Mouse (Mus musculus) kidney, postnatal 25 days (tissue): ENCODE data around the gene Ctrb1.

ENCODE experiments used
- DNase-seq, 2 experiments: peaks; one replicate each; pipeline ENCODE4 v3.0.0; 2021; ENCODE audit warnings: mixed read lengths in 2 of 2

Ctrb1 gene

DNA sequence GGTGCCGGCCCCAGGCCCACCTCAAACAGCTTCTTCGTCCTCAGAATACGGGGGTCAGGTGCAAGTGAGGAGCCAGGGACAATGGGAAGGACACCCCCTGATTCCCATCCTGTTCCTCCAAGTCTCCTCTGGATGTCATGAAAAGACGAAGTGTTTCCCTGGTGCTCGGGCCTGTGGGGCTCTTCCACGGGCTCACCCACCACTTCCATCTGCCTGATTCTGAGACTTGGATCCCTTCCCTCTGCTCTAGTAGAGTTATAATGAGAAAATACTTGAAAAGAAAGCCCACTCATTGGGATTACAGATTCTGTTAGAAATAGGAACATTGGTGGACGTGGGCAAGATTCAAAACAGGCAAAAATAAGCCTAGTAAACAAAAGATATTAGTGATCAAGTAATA is 12.0 kb downstream of the Ctrb1 start:
- no peak for DNase-seq

DNA sequence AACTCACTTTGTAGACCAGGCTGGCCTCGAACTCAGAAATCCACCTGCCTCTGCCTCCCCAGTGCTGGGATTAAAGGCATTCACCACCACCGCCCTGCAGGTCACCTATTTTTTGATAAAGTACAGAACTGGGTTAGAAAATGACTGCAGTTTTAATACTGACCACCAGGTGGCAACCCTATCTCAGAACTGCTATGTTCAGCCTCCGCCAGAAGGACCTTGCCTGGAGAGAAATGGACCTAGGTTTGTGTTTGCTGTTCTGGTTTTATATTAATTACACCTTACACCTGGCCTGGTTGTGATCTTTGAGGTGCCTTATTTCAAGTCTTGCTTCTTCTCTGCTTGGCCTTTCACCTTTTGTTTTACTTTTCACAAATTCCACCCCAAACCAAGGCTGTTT is 12.7 kb downstream of the Ctrb1 start:
- DNase-seq = peak; percentile 62 to 84

DNA sequence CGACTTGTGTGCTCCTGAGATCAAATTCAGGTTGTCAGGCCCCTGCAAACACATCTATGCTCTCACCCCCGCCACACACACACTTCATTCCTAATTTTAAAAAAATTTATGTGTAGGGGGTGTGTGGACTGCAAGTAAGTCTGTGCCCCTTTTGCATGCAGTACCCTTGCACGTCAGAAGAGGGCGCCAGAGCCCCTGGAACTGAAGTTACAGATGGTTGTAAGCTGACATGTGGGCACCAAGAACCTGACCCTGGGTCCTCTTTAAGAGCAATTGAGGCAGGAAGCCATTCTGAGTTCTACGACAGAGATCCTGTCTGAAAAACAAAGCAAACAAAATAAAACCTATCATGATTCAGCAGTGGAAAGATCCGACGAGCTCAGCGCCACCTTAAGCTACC is 14.6 kb downstream of the Ctrb1 start:
- no peak for DNase-seq

DNA sequence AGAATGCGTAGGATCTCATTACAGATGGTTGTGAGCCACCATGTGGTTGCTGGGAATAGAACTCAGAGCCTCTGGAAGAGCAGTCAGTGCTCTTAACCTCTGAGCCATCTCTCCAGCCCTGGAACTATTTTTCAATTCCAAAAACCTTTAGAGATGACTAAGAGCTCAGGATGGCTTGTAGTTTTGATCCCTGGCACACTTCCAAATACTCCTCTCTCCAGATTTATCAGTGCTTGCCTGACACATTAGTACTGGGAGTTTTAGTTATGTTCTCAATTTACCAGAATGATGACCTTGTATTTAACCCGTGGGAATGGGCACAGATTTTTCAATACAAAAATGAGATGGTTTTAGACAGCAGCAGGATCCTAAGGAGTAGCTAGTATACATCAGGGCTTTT is 24.1 kb downstream of the Ctrb1 start:
- DNase-seq = no peak

DNA sequence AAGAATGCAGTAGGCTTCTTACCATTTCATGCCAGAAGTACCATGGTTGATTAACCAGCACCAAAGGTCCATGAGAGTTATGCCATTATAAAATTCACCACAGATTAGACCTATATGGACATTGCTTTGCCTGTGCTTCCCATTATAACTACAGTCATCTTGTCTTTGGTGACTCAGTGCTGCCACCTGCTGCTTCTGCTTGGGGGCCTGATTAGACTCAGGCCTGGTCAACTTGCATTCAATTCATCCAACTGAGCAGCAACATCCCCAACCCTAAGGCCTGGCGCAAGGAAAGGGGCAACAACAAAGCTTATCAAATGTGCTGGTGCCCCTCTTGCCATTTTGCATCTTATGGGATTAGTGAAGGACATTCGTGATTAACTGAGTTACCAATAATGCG is 28.3 kb downstream of the Ctrb1 start:
- peak; percentile 87 to 94 for DNase-seq

DNA sequence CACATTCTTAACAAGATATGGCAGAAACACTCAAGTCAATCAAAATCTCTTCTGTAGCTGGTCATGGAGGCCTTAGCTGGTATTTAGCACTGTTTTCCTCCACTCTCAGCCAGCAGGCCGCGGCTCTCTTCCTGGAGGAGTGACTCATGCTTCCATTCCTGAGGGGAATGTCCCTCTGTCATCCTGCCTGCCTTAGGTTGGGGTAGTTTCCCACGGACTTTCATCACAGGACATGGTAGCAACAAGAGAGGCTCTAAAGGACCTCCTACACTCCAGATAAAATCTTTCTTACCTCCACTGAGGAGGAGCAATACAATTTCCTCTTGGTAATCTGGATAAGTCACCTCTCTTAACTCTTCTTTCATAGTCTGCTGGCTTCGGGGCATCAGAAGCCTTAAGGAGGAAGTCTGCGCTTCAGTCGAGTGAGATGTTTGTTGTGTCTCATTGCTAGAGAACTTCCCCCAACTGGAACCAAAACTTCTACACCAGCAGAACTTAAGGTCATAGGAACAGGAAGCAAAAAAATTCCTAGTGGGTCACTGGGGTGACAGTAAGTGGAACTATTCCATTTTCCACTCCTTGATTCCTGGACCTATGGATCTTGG is 31.9 kb downstream of the Ctrb1 start:
- DNase-seq = no peak

DNA sequence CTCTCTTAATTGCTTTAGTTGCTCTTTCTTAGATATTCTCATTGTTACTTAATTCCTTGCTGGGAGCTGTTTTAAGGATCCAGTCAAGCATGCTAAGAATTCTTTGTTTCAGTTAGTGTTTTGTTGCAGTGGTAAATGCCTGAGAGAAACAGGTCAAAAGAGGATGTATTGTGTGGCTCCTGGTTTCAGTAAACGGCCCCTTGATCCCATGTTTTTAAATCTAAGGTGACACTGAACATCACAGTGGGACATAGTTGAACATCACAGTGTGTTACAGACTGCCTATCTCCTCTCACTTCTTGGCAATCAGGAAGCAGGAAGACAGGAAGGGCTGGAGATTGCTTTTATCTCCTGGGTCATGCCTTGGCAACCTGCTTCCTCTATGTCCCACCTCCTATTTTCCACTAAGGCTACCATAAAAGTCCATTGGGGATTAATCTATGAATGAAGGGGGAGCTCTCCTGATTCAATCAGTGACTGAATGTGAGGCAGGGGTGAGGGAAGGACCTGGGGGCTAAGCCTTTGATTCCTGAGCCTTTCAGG is 33.4 kb downstream of the Ctrb1 start:
- DNase-seq = no peak

DNA sequence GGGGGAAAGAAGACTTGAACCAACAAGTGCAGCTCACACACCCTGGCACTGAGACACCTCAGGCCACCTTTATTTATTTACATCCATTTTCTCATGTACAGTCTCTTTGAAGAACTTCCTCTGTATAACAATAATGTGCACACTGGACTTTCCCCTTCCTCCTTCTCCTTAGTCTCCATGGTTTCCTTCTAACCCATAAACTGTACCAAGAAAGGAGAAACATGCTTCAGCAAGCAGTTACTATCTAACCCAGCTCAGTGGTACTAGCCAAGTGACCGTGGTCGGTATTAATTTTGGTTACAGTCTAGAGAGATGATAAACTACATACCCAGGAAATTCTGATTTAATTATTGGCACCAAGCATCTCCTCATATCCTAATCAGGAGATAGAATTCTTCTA is 37.3 kb downstream of the Ctrb1 start:
- no peak for DNase-seq

DNA sequence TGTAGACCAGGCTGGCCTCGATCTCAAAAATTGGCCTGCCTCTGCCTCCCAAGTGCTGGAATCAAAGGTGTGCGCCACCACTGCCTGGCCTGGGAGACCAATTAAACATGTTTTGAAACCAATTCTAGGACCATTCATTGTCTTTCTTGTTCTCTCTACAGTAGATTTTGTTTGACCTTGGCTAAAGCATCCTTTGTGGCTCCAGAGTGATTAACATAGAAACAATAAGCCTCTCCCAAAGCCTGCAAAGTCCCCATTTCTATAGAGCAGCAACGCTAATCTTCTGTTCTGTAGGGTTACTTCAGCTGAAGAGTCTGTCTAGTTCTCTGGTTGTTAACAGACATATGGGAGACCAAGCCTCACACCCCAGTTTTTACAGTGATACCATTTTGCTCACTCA is 40.2 kb downstream of the Ctrb1 start:
- no peak for DNase-seq

DNA sequence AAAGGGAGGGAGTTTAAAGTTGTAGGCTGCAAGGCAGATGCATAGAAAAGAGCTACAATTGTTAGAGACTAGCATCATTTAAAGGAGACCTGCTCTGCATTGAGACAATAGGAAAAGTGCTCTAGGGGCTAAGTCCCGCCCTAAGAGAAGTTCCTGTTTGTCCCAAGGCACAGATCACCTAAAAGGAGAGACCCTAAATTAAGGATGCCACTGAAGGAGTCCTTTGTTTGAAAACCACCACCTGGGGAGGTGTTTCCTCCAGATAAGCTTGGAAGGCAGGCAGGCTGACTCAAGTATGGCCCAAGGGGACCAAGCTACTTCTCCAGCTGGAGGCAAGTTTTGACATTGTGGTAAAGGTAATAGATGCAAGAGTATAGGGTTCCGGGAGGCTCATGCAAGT is 42.0 kb downstream of the Ctrb1 start:
- no peak for DNase-seq

DNA sequence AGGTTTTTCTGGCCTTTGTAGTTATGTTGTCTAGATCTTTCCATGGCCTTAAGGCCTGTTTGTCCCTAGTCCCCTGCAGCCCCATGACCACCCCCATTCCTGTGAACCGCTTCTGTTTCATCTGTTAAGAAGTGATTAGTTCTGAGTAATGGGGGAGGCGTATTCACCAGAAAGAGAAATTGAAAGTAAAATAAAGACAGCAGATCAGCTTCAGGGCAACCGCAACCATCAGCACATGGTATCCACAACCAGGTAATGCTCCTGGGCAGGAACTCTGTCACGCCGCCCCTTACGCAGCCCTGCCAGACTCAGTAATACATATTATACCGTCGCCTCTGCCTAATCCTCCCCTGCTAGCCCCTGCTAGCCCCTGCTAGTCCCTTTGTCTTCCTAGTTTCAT is 45.1 kb downstream of the Ctrb1 start:
- no peak for DNase-seq

DNA sequence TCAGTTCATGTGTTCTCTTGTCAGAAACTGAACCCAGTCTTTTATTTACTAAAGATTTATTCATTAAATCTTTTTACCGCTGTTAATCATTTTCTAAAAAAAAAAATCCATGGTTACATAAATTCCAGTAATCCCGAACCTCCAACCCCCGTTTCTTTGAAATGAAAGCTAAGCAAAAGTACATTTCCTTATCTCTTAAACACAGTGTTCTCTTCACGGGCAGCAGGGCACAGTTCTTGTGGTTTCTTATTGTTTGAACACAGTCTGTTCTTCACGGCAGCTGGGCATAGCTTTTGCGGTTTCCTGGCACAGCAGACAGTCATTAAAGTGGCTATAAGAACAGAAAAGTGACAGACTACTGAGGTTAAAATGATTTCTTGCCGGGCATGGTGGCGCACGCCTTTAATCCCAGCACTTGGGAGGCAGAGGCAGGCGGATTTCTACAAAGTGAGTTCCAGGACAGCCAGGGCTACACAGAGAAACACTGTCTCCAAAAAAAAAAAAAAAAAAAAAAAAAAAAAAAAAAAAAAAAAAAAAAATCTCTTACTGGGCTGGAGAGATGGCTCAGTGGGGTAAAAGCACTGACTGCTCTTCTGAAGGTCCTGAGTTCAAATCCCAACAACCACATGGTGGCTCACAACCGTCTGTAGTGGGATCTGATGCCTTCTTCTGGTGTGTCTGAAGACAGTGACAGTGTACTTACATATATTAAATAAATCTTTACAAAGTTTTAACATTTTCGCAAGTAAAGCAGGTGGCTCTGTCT is 46.3 kb downstream of the Ctrb1 start:
- DNase-seq = peak; percentile 28 to 71

DNA sequence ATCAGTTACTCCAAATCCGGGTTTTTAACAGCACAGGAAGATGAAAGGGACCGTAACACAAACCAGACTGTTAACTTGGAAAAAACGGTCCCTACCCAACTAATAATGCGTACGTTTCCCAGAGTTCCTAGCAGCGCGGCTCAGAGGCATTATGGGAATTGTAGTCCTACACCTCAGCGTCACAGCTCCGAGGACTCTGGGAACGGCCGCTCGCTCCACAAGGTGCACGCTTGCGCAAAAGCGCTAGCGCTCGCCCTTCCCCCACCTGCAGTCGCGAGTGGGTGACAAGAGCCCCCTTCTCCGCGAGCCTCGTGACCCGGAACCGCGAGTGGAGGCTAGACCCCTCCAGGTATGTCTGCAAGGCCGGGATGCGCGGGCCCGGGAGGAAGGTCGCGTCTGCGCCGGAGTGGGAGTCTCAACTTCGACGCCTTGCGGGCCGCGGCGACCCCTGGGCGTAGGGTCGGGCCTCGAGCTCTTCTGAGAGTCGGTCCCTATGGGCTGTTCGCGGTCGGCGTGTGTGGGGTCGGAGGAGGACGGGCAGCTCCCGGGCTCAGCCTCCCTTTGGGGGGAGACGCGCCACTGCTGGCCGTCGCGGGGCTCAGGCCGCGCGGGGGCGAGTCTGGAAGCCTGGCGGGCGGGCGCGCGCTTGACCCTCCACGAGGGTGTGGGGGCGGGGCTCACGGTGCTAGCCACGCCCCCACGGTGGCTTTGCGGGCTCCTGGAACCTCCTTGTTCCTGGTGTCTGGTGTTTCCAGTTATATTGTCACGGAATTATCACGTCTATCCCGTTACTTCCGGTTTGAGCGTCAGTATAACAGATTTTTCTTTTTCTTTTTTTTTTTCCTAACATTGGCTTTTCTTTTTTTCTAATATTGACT is 47.3 kb downstream of the Ctrb1 start, which contains the start of gene Zfp1:
Zfp1 (plus strand) TSS at position 138 of the 878 bp plus-strand sequence.
- DNase-seq = peak; percentile 94 to 96

DNA sequence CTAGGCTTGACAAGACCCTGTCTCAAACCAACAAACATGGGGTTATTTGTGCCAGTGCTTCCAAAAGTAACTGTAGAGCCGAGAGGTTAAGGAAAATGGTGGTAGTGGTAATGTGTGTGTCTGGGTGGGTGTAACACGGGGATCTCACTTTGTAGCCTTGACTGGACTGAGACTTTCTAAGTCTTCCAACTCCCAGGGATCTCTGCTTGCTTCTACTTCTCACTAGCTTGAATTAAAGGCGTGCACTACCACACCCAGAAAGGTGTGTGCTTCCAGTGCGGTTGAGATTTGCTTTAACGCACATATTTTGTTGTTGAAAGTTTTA is 47.9 kb downstream of the Ctrb1 start:
- no peak for DNase-seq

DNA sequence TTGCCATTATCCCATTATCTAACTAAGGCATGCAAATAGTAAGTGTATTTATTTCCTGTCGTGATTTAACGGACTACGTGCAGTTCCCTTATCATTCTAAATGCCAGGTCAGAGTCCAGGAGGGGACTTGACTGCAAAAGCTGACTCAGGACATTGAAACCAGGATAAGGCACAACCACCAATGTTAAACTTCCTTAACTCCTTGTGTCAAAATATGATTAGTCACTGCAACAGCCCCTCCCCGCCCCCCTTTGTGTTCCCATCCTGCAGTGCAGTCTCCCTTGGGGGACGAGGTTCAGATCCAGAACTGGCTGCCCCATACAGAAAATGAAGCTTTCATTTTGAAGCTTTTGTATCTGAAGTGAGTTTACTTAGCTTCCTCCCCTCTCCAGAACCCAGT is 48.3 kb downstream of the Ctrb1 start:
- peak; percentile 48 to 66 for DNase-seq

DNA sequence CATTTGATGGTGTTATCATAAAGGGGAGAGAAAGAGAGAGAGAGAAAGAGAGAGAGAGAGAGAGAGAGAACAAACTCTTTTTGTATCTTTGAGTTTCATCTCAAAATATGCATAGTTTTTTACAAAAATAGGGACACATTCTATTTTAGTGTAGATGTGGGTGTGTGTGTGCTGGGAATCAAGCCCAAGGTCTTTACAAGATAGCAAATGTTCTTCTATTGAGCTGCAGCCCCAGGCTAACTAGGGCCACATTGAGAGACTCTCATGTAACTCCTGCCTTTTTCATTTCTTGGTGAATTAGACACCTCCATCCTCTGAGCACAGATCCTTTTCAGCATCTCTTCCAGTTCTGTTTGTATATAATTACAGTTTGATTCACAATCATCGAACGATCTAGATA is 49.7 kb downstream of the Ctrb1 start:
- DNase-seq = no peak

DNA sequence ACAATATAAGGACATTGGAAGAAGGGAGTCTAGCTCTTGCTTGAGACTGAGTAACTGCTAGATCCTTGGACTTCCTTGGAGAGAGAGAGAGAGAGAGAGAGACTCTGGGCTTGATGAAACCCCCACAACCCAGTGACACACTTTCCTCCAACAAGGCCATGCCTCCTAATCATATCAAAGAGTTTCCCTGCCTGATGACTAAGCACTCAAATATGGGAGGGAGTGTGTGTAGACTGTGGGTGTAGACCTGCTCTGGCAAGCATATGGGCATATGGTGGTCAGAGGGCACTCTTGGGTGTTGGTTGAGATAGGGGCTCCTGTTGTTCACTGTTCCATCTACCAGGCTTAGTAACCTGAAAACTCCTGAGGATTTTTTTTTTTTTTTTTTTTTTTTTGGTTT is 52.7 kb downstream of the Ctrb1 start:
- DNase-seq = no peak
